Mouse (Mus musculus): Measurements from ENCODE around the gene Dnmt3b. TPM values are rescaled to one million over a fixed set of nuclear protein-coding genes. Genes with fewer than 3 reads are reported as not detected.
"Not testable (repeated sequence)": the region's sequence is repeated elsewhere in the genome, so short reads cannot be mapped to it uniquely, and the experiment has no call there.

Gene Dnmt3b
- polyA plus RNA-seq, 1 experiment from 2014 or later: 17.3 TPM

DNA sequence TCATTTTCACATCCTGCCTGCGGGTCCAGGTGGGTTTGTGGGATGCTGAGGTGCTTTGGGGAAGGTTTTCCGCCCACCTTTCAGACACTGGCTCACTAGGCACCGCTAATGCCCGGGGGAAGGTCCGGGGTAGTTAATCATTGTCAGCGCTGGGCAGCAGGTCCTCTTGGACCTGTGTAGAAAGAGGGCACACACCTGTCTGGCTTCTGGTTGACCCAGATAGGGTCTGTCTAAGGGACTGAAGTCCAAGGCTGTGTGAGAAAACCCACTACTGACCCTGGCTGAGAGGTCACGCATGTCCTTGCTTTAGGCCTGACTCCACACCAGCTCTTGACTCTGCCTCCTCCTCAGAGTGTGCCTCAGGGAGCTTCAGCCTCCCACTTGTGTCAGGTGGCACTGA, 44.2 kb downstream of the Dnmt3b start:
- peak; percentile 76; the same call in 1 of the 2 replicates for ATAC-seq (ENCODE audit: low FRiP score, low TSS enrichment)
- WGBS: 61% methylated on average over 6 of the region's 7 CpGs

GRCm38 (mm10) chr2:153694462-153695085, 45.3 kb downstream of the Dnmt3b start:
- no peak overlapping the region for H3K9ac ChIP-seq (replicated peaks; ENCODE audit: low read length)
- no peak for ATAC-seq (ENCODE audit: low FRiP score, low TSS enrichment)
- 70% methylated on average over 19 of the region's 19 CpGs for WGBS

More for the DNA sequence above, 44.2 kb downstream of the Dnmt3b start:
- H3K27me3 ChIP-seq (ENCODE audit: insufficient read depth, low read length); H3K36me3 ChIP-seq (ENCODE audit: insufficient read depth, low read length); H3K9ac ChIP-seq (replicated peaks; ENCODE audit: low read length); H3K9me3 ChIP-seq (ENCODE audit: low read length); H3K4me3 ChIP-seq (ENCODE audit: low read length); H3K4me1 ChIP-seq (ENCODE audit: insufficient read depth, low read length); H3K27ac ChIP-seq (ENCODE audit: low read length); H3K4me2 ChIP-seq (replicated peaks; ENCODE audit: low read depth, low read length): not testable (repeated sequence)

GRCm38 (mm10) chr2:153696352-153696751, 47.1 kb downstream of the Dnmt3b start, which contains the start of gene Dnmt3c:
Dnmt3c (plus strand) TSS chr2:153696652.
- Histone ChIP-seq H3K27me3 (ENCODE audit: insufficient read depth, low read length) (no peaks in the 10 kb centered on the region), H3K36me3 (ENCODE audit: insufficient read depth, low read length) (no peaks in the 10 kb centered on the region), H3K4me3 (ENCODE audit: low read length) (no peak within 1 kb of the TSS), H3K4me1 (ENCODE audit: insufficient read depth, low read length) (no peaks in the 10 kb centered on the region), H3K9ac (replicated peaks; ENCODE audit: low read length) (no peak within 1 kb of the TSS), H3K9me3 (ENCODE audit: low read length) (no peaks in the 10 kb centered on the region), H3K4me2 (replicated peaks; ENCODE audit: low read depth, low read length) (no peak within 1 kb of the TSS), H3K27ac (ENCODE audit: low read length) (no peak within 1 kb of the TSS)
- ATAC-seq (ENCODE audit: low FRiP score, low TSS enrichment): no peak

More at GRCm38 (mm10) chr2:153694462-153695085, 45.3 kb downstream of the Dnmt3b start:
- no peak overlapping the region for H3K27ac ChIP-seq (ENCODE audit: low read length)
- H3K4me3 ChIP-seq (ENCODE audit: low read length): no peak overlapping the region
- H3K27me3 ChIP-seq (ENCODE audit: insufficient read depth, low read length): no peaks in the 10 kb centered on the region
- H3K9me3 ChIP-seq (ENCODE audit: low read length): no peaks in the 10 kb centered on the region
- H3K4me1 ChIP-seq (ENCODE audit: insufficient read depth, low read length): no peaks in the 10 kb centered on the region
- H3K4me2 ChIP-seq (replicated peaks; ENCODE audit: low read depth, low read length): no peak overlapping the region
- H3K36me3 ChIP-seq (ENCODE audit: insufficient read depth, low read length): no peaks in the 10 kb centered on the region

DNA sequence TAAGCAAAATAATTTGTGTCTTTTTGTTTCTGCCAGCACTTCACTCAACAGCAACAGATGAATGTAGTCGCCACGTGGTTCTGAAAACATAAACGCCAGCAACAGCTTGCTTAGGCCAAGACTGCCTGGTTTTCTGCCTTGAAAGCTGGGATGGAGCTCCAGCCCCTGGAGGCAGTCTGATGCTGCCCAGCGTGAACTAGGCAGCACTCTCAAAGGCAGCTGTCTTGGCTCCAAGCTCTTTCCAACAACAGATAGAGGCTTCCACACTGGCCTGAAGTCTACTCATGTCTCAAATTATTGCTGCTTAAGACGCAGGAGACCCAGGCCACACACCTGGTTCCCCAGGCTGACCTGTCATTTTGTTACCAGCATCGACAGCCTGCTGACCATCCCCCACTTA, 54.1 kb downstream of the Dnmt3b start:
- H3K27ac ChIP-seq (ENCODE audit: low read length): no peak overlapping the region
- H3K9ac ChIP-seq (replicated peaks; ENCODE audit: low read length): no peak overlapping the region
- no peaks in the 10 kb centered on the region for H3K9me3 ChIP-seq (ENCODE audit: low read length)
- no peak overlapping the region for H3K4me2 ChIP-seq (replicated peaks; ENCODE audit: low read depth, low read length)
- H3K27me3 ChIP-seq (ENCODE audit: insufficient read depth, low read length): no peaks in the 10 kb centered on the region
- no peaks in the 10 kb centered on the region for H3K36me3 ChIP-seq (ENCODE audit: insufficient read depth, low read length)
- no peak for ATAC-seq (ENCODE audit: low FRiP score, low TSS enrichment)
- no peak overlapping the region for H3K4me3 ChIP-seq (ENCODE audit: low read length)
- H3K4me1 ChIP-seq (ENCODE audit: insufficient read depth, low read length): no peaks in the 10 kb centered on the region
- 32% methylated on average over 6 of the region's 6 CpGs for WGBS

- no peak overlapping the region for H3K27ac ChIP-seq (ENCODE audit: low read length)
- WGBS: 42% methylated on average over 8 of the region's 8 CpGs
- no peak for ATAC-seq (ENCODE audit: low FRiP score, low TSS enrichment)
- no peaks in the 10 kb centered on the region for H3K9me3 ChIP-seq (ENCODE audit: low read length)
- H3K9ac ChIP-seq (replicated peaks; ENCODE audit: low read length): no peak overlapping the region
- H3K36me3 ChIP-seq (ENCODE audit: insufficient read depth, low read length): no peaks in the 10 kb centered on the region
- no peak overlapping the region for H3K4me3 ChIP-seq (ENCODE audit: low read length)
- H3K27me3 ChIP-seq (ENCODE audit: insufficient read depth, low read length): no peaks in the 10 kb centered on the region
- no peak overlapping the region for H3K4me2 ChIP-seq (replicated peaks; ENCODE audit: low read depth, low read length)
- peaks cover 10% of the 10 kb centered on the region; the same call in 1 of the 2 replicates for H3K4me1 ChIP-seq (ENCODE audit: insufficient read depth, low read length)
These were observed 61.6 kb downstream of the Dnmt3b start for GRCm38 (mm10) chr2:153710701-153711330.

DNA sequence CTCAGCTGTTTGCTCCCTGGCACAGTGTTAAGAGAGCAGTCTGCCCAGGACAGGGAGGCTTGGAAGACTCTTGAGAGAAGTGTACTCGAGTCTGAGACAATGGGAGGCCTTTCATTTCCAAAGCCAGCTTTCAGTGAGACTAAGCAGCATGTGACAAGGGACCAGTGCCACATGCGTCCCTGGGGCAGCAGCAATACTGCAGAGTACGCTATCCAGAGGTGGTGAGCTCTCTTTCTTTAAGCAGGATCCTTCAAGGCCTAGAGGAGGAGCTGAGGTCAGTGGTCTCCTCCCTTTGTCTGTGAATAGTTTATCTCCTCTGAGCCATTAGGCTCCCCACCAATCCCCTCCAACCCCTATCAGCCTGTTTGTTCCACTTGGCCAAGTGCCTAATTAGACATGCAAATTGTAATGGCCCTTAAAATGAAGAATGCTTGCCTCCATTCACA, 63.4 kb downstream of the Dnmt3b start:
- Histone ChIP-seq H3K9me3 (ENCODE audit: low read length) (no peaks in the 10 kb centered on the region), H3K4me2 (replicated peaks; ENCODE audit: low read depth, low read length) (no peak overlapping the region), H3K4me1 (ENCODE audit: insufficient read depth, low read length) (peaks cover 10% of the 10 kb centered on the region; the same call in 1 of the 2 replicates), H3K27me3 (ENCODE audit: insufficient read depth, low read length) (no peaks in the 10 kb centered on the region), H3K36me3 (ENCODE audit: insufficient read depth, low read length) (no peaks in the 10 kb centered on the region), H3K9ac (replicated peaks; ENCODE audit: low read length) (no peak overlapping the region), H3K27ac (ENCODE audit: low read length) (0 out of 2 replicates have a peak overlapping the region, but pooled peaks have one; percentile 4), H3K4me3 (ENCODE audit: low read length) (no peak overlapping the region)
- ATAC-seq (ENCODE audit: low FRiP score, low TSS enrichment): peak; percentile 39; the same call in 1 of the 2 replicates
- 37% methylated on average over 3 of the region's 3 CpGs for WGBS

DNA sequence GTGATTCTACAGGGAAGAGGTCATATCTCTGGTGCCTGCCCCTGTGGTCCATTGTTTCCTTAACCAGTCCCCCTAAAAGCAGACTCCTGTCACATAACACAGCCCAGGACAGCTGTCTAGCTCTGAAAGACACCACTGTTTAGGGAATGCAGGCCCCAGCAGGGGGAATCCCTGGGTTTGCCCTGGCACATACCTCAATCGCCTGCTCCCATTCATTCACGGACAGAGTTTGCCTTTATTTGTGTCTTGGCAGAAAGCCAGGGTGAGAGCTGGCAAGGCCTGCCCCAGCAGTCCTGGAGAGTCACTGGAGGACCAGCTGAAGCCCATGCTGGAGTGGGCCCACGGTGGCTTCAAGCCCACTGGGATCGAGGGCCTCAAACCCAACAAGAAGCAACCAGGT, 64.0 kb downstream of the Dnmt3b start:
- no peak overlapping the region for H3K9ac ChIP-seq (replicated peaks; ENCODE audit: low read length)
- 48% methylated on average over 4 of the region's 4 CpGs for WGBS
- H3K27ac ChIP-seq (ENCODE audit: low read length): 0 out of 2 replicates have a peak overlapping the region, but pooled peaks have one; percentile 4
- H3K4me3 ChIP-seq (ENCODE audit: low read length): no peak overlapping the region
- H3K4me2 ChIP-seq (replicated peaks; ENCODE audit: low read depth, low read length): no peak overlapping the region
- no peaks in the 10 kb centered on the region for H3K36me3 ChIP-seq (ENCODE audit: insufficient read depth, low read length)
- H3K4me1 ChIP-seq (ENCODE audit: insufficient read depth, low read length): peaks cover 10% of the 10 kb centered on the region; the same call in 1 of the 2 replicates
- ATAC-seq (ENCODE audit: low FRiP score, low TSS enrichment): no peak
- H3K9me3 ChIP-seq (ENCODE audit: low read length): no peaks in the 10 kb centered on the region
- H3K27me3 ChIP-seq (ENCODE audit: insufficient read depth, low read length): no peaks in the 10 kb centered on the region

DNA sequence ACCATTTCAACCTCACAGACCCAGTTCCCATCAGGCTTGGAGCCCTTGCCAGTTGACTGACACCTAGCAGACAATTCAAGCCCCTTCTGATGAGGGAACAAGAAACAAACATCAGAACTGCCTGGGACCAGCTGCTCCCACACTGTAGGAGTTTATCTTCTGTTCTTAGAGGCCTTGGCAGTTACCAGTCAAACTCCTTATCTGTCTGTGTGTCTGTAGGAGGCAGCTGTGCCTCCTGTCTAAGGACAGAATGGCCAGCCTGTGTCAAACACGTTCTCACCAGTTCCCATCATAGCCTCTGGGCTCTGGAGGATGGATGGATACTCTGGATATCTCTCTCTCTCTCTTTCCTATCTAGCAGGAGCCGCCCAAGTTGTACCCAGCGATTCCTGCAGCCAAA, 68.6 kb downstream of the Dnmt3b start:
- not testable (repeated sequence) for H3K4me1 ChIP-seq (ENCODE audit: insufficient read depth, low read length); H3K36me3 ChIP-seq (ENCODE audit: insufficient read depth, low read length); ATAC-seq (ENCODE audit: low FRiP score, low TSS enrichment); H3K4me3 ChIP-seq (ENCODE audit: low read length); H3K9me3 ChIP-seq (ENCODE audit: low read length); H3K9ac ChIP-seq (replicated peaks; ENCODE audit: low read length); H3K27ac ChIP-seq (ENCODE audit: low read length); H3K27me3 ChIP-seq (ENCODE audit: insufficient read depth, low read length); H3K4me2 ChIP-seq (replicated peaks; ENCODE audit: low read depth, low read length)
- WGBS: 73% methylated on average over 3 of the region's 3 CpGs

GRCm38 (mm10) chr2:153723098-153723497, 73.8 kb downstream of the Dnmt3b start:
- 79% methylated on average over 1 of the region's 1 CpGs for WGBS
- no peaks in the 10 kb centered on the region for H3K9me3 ChIP-seq (ENCODE audit: low read length)
- H3K9ac ChIP-seq (replicated peaks; ENCODE audit: low read length): no peak overlapping the region

GRCm38 (mm10) chr2:153724424-153724823, 75.2 kb downstream of the Dnmt3b start:
- Histone ChIP-seq H3K9ac (replicated peaks; ENCODE audit: low read length) (no peak overlapping the region), H3K9me3 (ENCODE audit: low read length) (no peaks in the 10 kb centered on the region), H3K27ac (ENCODE audit: low read length) (no peak overlapping the region), H3K4me3 (ENCODE audit: low read length) (no peak overlapping the region), H3K4me1 (ENCODE audit: insufficient read depth, low read length) (no peaks in the 10 kb centered on the region), H3K36me3 (ENCODE audit: insufficient read depth, low read length) (no peaks in the 10 kb centered on the region), H3K27me3 (ENCODE audit: insufficient read depth, low read length) (no peaks in the 10 kb centered on the region), H3K4me2 (replicated peaks; ENCODE audit: low read depth, low read length) (no peak overlapping the region)
- ATAC-seq (ENCODE audit: low FRiP score, low TSS enrichment): no peak
- 98% methylated on average over 2 of the region's 2 CpGs for WGBS

More at GRCm38 (mm10) chr2:153723098-153723497, 73.8 kb downstream of the Dnmt3b start:
- Histone ChIP-seq H3K36me3 (ENCODE audit: insufficient read depth, low read length) (no peaks in the 10 kb centered on the region), H3K27me3 (ENCODE audit: insufficient read depth, low read length) (no peaks in the 10 kb centered on the region), H3K4me3 (ENCODE audit: low read length) (no peak overlapping the region), H3K4me1 (ENCODE audit: insufficient read depth, low read length) (no peaks in the 10 kb centered on the region), H3K27ac (ENCODE audit: low read length) (no peak overlapping the region), H3K4me2 (replicated peaks; ENCODE audit: low read depth, low read length) (no peak overlapping the region)
- no peak for ATAC-seq (ENCODE audit: low FRiP score, low TSS enrichment)

All from kidney, embryonic 16.5 days (tissue).